Mouse (Mus musculus): ENCODE results near the gene Snta1.

Snta1 gene

GRCm38 (mm10) chr2:154420942-154421731, 13.2 kb upstream of the Snta1 start:
- no peak for DNase-seq

- no peak for DNase-seq
These were observed 12.0 kb upstream of the Snta1 start for GRCm38 (mm10) chr2:154419631-154420515.

- DNase-seq: no peak
These were observed 10.1 kb upstream of the Snta1 start for GRCm38 (mm10) chr2:154418001-154418400.

GRCm38 (mm10) chr2:154417107-154417506, 9.2 kb upstream of the Snta1 start:
- peak; percentile 45 to 74 for DNase-seq

GRCm38 (mm10) chr2:154412018-154412666, 4.2 kb upstream of the Snta1 start:
- DNase-seq: peak in 1 of 2 experiments; percentile 54

- no peak for DNase-seq
These were observed 2.5 kb upstream of the Snta1 start for GRCm38 (mm10) chr2:154410355-154410754.

GRCm38 (mm10) chr2:154407063-154407642, 746 bp downstream of the Snta1 start:
- DNase-seq: no peak

- no peak for DNase-seq
These were observed 2.4 kb downstream of the Snta1 start for GRCm38 (mm10) chr2:154405447-154405994.

- peak; percentile 75 to 83 for DNase-seq
These were observed 5.1 kb downstream of the Snta1 start for GRCm38 (mm10) chr2:154402811-154403210.

GRCm38 (mm10) chr2:154401976-154402375, 5.9 kb downstream of the Snta1 start:
- DNase-seq: no peak

GRCm38 (mm10) chr2:154399325-154399724, 8.6 kb downstream of the Snta1 start:
- DNase-seq: no peak

GRCm38 (mm10) chr2:154398267-154398666, 9.6 kb downstream of the Snta1 start:
- DNase-seq: peak; percentile 65 to 76

- DNase-seq: no peak
These were observed 11.4 kb downstream of the Snta1 start for GRCm38 (mm10) chr2:154396529-154396928.

- DNase-seq: no peak
These were observed 13.3 kb downstream of the Snta1 start for GRCm38 (mm10) chr2:154394602-154395001.

GRCm38 (mm10) chr2:154390180-154390964, 17.5 kb downstream of the Snta1 start:
- DNase-seq: peak; percentile 98

GRCm38 (mm10) chr2:154379103-154379502, 28.8 kb downstream of the Snta1 start:
- no peak for DNase-seq

- no peak for DNase-seq
These were observed 32.9 kb downstream of the Snta1 start for GRCm38 (mm10) chr2:154374807-154375601.

GRCm38 (mm10) chr2:154373961-154374632, 33.8 kb downstream of the Snta1 start:
- DNase-seq: peak; percentile 42 to 74

- DNase-seq: no peak
These were observed 34.9 kb downstream of the Snta1 start, which contains the start of gene Cdk5rap1 for GRCm38 (mm10) chr2:154372842-154373500. TSS of gene Cdk5rap1 (minus strand) at chr2:154373010.

All from kidney, adult 8-10 months (tissue).